In genomic region chr5:137569665-137570064, GRCm38 (mm10) we compare ENCODE assay signal across 8 mouse cellular contexts. TPM values are rescaled to one million over a fixed set of nuclear protein-coding genes. Genes with fewer than 3 reads are reported as not detected.
A peak's percentile ranks its signal among the peaks of the same experiment; 100 is the strongest.
DNase-seq lines count a peak whose midpoint lies in the region; ATAC-seq and TF ChIP-seq lines count a peak whose summit lies in the region.

Tfr2 (plus strand) TSS chr5:137569840.

- DNase-seq in ovary, adult 18-20 months (ENCODE audit: low spot score): peak; percentile 34
- DNase-seq in ovary, postnatal 10 days (ENCODE audit: low spot score): no peak
- no peak for DNase-seq in brain, embryonic 14.5 days (ENCODE audit: low read depth)
- no peak for DNase-seq in heart, postnatal 0 days (ENCODE audit: low spot score)
- no peak for DNase-seq in left cerebral cortex, postnatal 14 days (ENCODE audit: low spot score in 2 of 2)
- DNase-seq in naive thymus-derived CD4-positive, alpha-beta T cell, adult 2 months (ENCODE audit: low read depth): peak; percentile 68
- DNase-seq in neural tube, embryonic 10.5 days (ENCODE audit: extremely low spot score, low spot score): no peak

- 18% methylated on average over 9 of the region's 9 CpGs for WGBS in heart, postnatal 0 days
- WGBS in forebrain, embryonic 16.5 days: 38% methylated on average over 9 of the region's 9 CpGs

- H3K9me3 ChIP-seq in heart, postnatal 0 days (replicated peaks; ENCODE audit: control insufficient read depth, low read length): no peaks in the 10 kb centered on the region
- no peaks in the 10 kb centered on the region for H3K9me3 ChIP-seq in forebrain, embryonic 16.5 days (ENCODE audit: control insufficient read depth, low read length)

- H3K27ac ChIP-seq in heart, postnatal 0 days (ENCODE audit: low read depth): no peak within 1 kb of the TSS
- no peak within 1 kb of the TSS for H3K27ac ChIP-seq in forebrain, embryonic 16.5 days (ENCODE audit: low read length)

- TF ChIP-seq POLR2A in brain, embryonic 14.5 days (IDR thresholded peaks at IDR 0.05; ENCODE audit: borderline replicate concordance, extremely low read depth, insufficient read depth, insufficient read length, poor library complexity, severe bottlenecking): no peak

- no peak within 1 kb of the TSS for H3K4me3 ChIP-seq in heart, postnatal 0 days (ENCODE audit: low read depth, low read length)
- no peak within 1 kb of the TSS for H3K4me3 ChIP-seq in forebrain, embryonic 16.5 days (replicated peaks; ENCODE audit: low read length)

- no peak within 1 kb of the TSS for H3K4me2 ChIP-seq in heart, postnatal 0 days (ENCODE audit: low read depth, low read length)
- no peak within 1 kb of the TSS for H3K4me2 ChIP-seq in forebrain, embryonic 16.5 days (ENCODE audit: low read length)

- 0 out of 2 replicates have a peak, but pooled peaks cover 3% of the 10 kb centered on the region for H3K27me3 ChIP-seq in heart, postnatal 0 days (ENCODE audit: control insufficient read depth, insufficient read depth, low read length)
- no peaks in the 10 kb centered on the region; the same call in 1 of the 2 replicates for H3K27me3 ChIP-seq in forebrain, embryonic 16.5 days (replicated peaks; ENCODE audit: control insufficient read depth, insufficient read depth, low read length)

- H3K36me3 ChIP-seq in heart, postnatal 0 days (replicated peaks; ENCODE audit: control insufficient read depth, insufficient read depth, low read length): no peaks in the 10 kb centered on the region
- peaks cover 5% of the 10 kb centered on the region for H3K36me3 ChIP-seq in forebrain, embryonic 16.5 days (ENCODE audit: control insufficient read depth, insufficient read depth)

- intact Hi-C loops in left cerebral cortex, postnatal 14 days (cut with DNase I): no loop called here

- TF ChIP-seq EP300 in heart, postnatal 0 days (IDR thresholded peaks at IDR 0.05; ENCODE audit: low read depth): no peak

- TF ChIP-seq CTCF in brain, embryonic 14.5 days (IDR thresholded peaks at IDR 0.05; ENCODE audit: borderline replicate concordance, extremely low read depth, insufficient read depth, insufficient read length): no peak
- TF ChIP-seq CTCF in heart, postnatal 0 days (IDR thresholded peaks at IDR 0.05; ENCODE audit: low read depth): no peak

- peak; percentile 61; the same call in 1 of the 2 replicates for ATAC-seq in heart, postnatal 0 days (ENCODE audit: insufficient read depth, low read depth)
- no peak for ATAC-seq in forebrain, embryonic 16.5 days

- H3K4me1 ChIP-seq in heart, postnatal 0 days (ENCODE audit: control insufficient read depth, insufficient read depth): 0 out of 2 replicates have a peak, but pooled peaks cover 2% of the 10 kb centered on the region
- H3K4me1 ChIP-seq in forebrain, embryonic 16.5 days (replicated peaks; ENCODE audit: control insufficient read depth, insufficient read depth, low read length): no peaks in the 10 kb centered on the region; the same call in 1 of the 2 replicates

- H3K9ac ChIP-seq in heart, postnatal 0 days (replicated peaks; ENCODE audit: low read depth, low read length): no peak within 1 kb of the TSS
- no peak within 1 kb of the TSS for H3K9ac ChIP-seq in forebrain, embryonic 16.5 days (replicated peaks; ENCODE audit: low read depth, low read length)

RNA-seq across cellular contexts. Expression of gene Tfr2, which starts in this region (rescaled TPM):
- polyA plus RNA-seq in brain, embryonic 14.5 days (2012; rRNA removed): 9.4 and 13.5 TPM in 2 replicates
- 0.50 TPM in 1 of 2 replicates, not detected in the other for total RNA-seq in heart, postnatal 0 days (2014; rRNA removed; ENCODE audit: low replicate concordance)
- polyA plus RNA-seq in heart, postnatal 0 days (2015; fragmentation: Nextera tagmentation; extraction: Ambion mirVana): 0.07 and 0.12 TPM in 2 replicates
- 10 to 100 TPM; 12.8 to 14.2 TPM for total RNA-seq in left cerebral cortex, postnatal 14 days (2021)
- polyA plus RNA-seq in forebrain, embryonic 16.5 days (2015; fragmentation: Nextera tagmentation; extraction: Ambion mirVana): 2.3 and 3.1 TPM in 2 replicates

Comparison
In these comparisons a context has a peak if more than half of its experiments do, and no peak if none do; other contexts are left out.
1. DNase-seq: peak in ovary, adult 18-20 months (single experiment) and naive thymus-derived CD4-positive, alpha-beta T cell, adult 2 months (single experiment); none in ovary, postnatal 10 days (single experiment), brain, embryonic 14.5 days (single experiment), heart, postnatal 0 days (single experiment), left cerebral cortex, postnatal 14 days (0 of 2) and neural tube, embryonic 10.5 days (single experiment).
2. Peak in ATAC-seq in heart, postnatal 0 days; RNA of the gene not detected or under 1 TPM.